Mouse (Mus musculus): ENCODE measurements around the gene Sfxn3. TPM values are rescaled to one million over a fixed set of nuclear protein-coding genes. Genes with fewer than 3 reads are reported as not detected.

Sfxn3 gene
- polyA plus RNA-seq, 1 experiment from 2014 or later, result 8.3 TPM

GRCm38 (mm10) chr19:45100486-45101270 is 53.4 kb downstream of the Sfxn3 start:
- no peak overlapping the region for H3K4me3 ChIP-seq
- H3K27me3 ChIP-seq (ENCODE audit: low read depth, poor library complexity, severe bottlenecking), result peaks cover 46% of the 10 kb centered on the region
- no peak overlapping the region for H3K27ac ChIP-seq (replicated peaks)
- no peaks in the 10 kb centered on the region for H3K36me3 ChIP-seq
- peaks cover 4% of the 10 kb centered on the region; the same call in 1 of the 2 replicates for H3K4me1 ChIP-seq
- H3K9me3 ChIP-seq (replicated peaks), result no peaks in the 10 kb centered on the region
- DNase-seq (ENCODE audit: low spot score), result no peak
- 73% methylated on average over 8 of the region's 8 CpGs for WGBS

- peaks cover 4% of the 10 kb centered on the region; the same call in 1 of the 2 replicates for H3K4me1 ChIP-seq
- no peak for DNase-seq (ENCODE audit: low spot score)
- H3K27me3 ChIP-seq (ENCODE audit: low read depth, poor library complexity, severe bottlenecking), result peaks cover 70% of the 10 kb centered on the region
Measured at GRCm38 (mm10) chr19:45105591-45105990, 58.3 kb downstream of the Sfxn3 start.

More at GRCm38 (mm10) chr19:45105591-45105990, 58.3 kb downstream of the Sfxn3 start:
- Histone ChIP-seq H3K4me3 (no peak overlapping the region), H3K9me3 (replicated peaks) (no peaks in the 10 kb centered on the region), H3K27ac (replicated peaks) (no peak overlapping the region), H3K36me3 (no peaks in the 10 kb centered on the region)
- WGBS, result 54% methylated on average over 1 of the region's 1 CpGs

Other genes with a start within 250 kb of the Sfxn3 start
- 37.2 and 39.1 TPM in 2 replicates for gene Slf2, start 116.4 kb upstream of the Sfxn3 start, polyA plus RNA-seq (2016; fragmentation: Nextera tagmentation; extraction: Ambion mirVana)
- 3.1 and 5.4 TPM in 2 replicates for gene Sema4g, start 58.4 kb upstream of the Sfxn3 start, polyA plus RNA-seq (2016; fragmentation: Nextera tagmentation; extraction: Ambion mirVana)
- gene Twnk, start 41.8 kb upstream of the Sfxn3 start, polyA plus RNA-seq (2016; fragmentation: Nextera tagmentation; extraction: Ambion mirVana), result 31.4 and 33.6 TPM in 2 replicates
- gene Mrpl43, start 41.1 kb upstream of the Sfxn3 start, polyA plus RNA-seq (2016; fragmentation: Nextera tagmentation; extraction: Ambion mirVana), result 71.6 and 72.9 TPM in 2 replicates
- gene Lzts2, start 33.1 kb upstream of the Sfxn3 start, polyA plus RNA-seq (2016; fragmentation: Nextera tagmentation; extraction: Ambion mirVana), result 55.1 and 58.4 TPM in 2 replicates
- gene Pdzd7, start 1.8 kb upstream of the Sfxn3 start, polyA plus RNA-seq (2016; fragmentation: Nextera tagmentation; extraction: Ambion mirVana), result 0.19 and 0.34 TPM in 2 replicates
- gene Kazald1, start 27.7 kb downstream of the Sfxn3 start, polyA plus RNA-seq (2016; fragmentation: Nextera tagmentation; extraction: Ambion mirVana), result 0.38 and 0.39 TPM in 2 replicates
- gene Tlx1, start 103.2 kb downstream of the Sfxn3 start, polyA plus RNA-seq (2016; fragmentation: Nextera tagmentation; extraction: Ambion mirVana), result 0.11 and 0.22 TPM in 2 replicates
- gene Lbx1, start 188.3 kb downstream of the Sfxn3 start, polyA plus RNA-seq (2016; fragmentation: Nextera tagmentation; extraction: Ambion mirVana), result 0.05 TPM in 1 of 2 replicates, not detected in the other